Mouse (Mus musculus) lung, postnatal 14 days (tissue): ENCODE measurements around the gene Hsd17b1.
"Not testable (repeated sequence)": the region's sequence is repeated elsewhere in the genome, so short reads cannot be mapped to it uniquely, and the experiment has no call there.

Experiments used
- DNase-seq: peaks from one replicate; pipeline ENCODE4 v3.0.0; 2021

Hsd17b1 gene

DNA sequence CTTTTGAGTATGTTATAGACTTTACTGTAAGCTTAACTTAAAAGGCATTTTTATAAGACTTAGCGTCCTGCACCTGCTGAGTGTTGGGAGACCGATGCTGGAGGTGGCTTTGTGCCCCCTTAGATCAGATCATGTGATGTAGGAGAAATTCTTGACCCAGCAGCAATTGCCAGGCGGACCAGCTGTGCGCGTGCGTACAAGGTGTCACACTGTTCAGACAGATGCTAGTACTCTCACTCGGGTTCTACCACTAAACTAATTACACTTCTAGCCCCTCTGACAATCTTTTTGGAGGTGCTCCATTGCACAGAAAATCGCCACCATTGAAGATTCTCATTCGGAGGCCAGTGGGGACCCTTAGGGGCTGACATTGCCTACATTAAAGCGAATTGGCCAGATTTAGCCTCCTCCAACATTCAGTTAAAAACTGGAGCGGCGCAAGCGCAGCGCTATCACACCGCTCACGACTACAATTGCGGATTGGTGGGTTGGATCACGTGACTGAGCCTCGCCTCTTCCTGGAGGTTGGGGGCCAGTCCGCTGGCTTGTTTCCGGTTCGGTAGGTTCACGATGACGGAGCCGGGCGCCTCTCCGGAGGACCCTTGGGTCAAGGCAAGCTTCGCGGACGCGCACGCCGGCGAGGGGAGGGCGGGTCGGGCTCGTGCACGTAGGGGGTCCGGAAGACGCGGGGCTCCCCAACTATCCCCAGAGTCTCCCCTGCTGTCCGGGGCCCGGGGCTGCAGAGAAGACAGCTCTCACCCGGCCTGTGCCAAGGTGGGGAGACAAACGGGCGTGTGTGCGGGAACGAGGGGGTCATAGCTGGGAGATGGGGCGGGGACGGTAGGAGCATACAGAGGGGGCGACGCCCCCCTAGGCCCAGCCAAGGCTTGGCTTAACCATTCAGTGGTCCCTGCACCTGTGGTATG is 8.8 kb downstream of the Hsd17b1 start, which contains the start of gene Mlx:
Gene Mlx, plus strand, starts transcription at position 522 of the 926 bp plus-strand sequence.
- peak; percentile 89 for DNase-seq

DNA sequence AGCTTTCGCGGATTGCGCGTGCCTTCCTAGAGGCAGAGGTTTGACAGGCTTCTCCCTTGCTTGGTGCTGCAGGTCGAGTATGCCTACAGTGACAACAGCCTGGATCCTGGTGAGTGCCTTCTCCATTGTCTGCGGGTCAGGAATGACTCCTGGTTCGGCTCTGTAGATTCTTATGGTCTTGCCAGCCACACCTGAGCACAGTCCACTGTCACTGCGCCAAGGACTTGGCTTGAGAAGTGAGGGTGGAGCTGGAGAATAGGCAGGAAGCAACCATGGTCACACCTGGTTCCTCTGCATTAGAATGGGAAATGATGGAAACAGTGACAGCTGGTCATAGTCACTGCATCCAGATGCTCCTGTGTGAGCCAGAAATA is 9.5 kb downstream of the Hsd17b1 start:
- no peak for DNase-seq

GRCm38 (mm10) chr11:101089931-101090330 is 11.7 kb downstream of the Hsd17b1 start:
- no peak for DNase-seq

- no peak for DNase-seq
Observed at GRCm38 (mm10) chr11:101094930-101095313, 16.7 kb downstream of the Hsd17b1 start.

GRCm38 (mm10) chr11:101095314-101096024 is 17.3 kb downstream of the Hsd17b1 start, which contains the start of gene Psmc3ip:
Gene Psmc3ip (minus strand): TSS chr11:101095436.
- DNase-seq, result peak; percentile 95

DNA sequence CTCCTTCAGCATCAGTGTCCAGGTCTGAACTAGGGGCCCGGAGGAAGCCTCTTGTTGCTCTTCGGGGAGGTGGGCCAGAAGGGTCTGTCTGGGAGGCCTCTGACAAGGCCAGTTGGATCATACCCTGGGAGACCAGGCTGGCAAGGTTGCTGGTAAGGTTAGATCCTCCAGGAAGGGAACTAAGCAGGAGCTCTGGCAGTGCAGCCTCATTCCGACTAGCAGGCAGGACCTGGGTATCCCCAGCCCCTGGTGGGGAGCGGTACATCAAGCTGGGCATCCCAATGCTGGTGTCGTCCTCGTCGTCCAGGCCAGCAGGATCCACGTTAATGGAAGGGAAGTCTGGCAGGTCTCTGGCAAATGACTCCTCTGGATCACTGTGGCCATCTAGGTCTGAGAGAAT is 20.0 kb downstream of the Hsd17b1 start:
- no peak for DNase-seq

DNA sequence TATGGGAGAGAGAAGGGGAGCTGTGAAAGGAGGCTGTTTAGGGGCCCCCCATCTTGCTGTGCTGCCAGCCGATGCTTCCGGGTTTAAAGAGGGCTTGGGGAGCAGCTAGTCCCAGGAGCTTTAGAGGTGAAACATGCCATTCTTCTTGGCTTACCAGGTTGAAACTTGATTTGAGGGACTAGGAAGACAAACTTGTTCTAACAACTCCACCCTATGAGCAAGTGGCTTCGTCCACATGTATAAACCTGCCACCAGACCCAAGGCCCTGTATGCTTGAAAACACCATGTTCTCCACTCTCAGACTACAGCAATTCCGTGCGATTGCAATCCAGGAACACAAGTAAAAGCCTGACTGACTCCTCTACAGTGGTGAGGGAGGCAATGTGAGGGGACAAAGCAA is 24.8 kb downstream of the Hsd17b1 start:
- DNase-seq, result no peak

DNA sequence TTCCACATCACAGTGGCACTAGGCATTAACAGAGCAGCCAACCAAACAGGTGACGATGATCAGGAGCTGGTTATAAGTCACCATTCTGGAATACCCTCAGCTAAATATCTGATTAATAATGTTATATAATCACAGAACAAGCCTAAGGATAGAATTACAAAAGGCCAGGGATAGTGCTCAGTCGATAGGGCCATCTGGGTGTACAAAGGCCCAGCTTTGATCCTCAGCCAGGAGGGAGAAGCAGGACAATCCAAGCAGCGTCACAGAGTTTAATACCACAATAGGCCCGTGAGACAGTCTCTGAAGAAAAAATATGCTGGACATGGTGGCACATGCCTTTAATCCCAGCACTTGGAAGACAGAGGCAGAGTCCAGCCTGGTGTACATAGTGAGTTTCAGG is 31.1 kb downstream of the Hsd17b1 start:
- no peak for DNase-seq

GRCm38 (mm10) chr11:101110708-101111107 is 32.5 kb downstream of the Hsd17b1 start:
- DNase-seq, result no peak

- DNase-seq, result no peak
Observed at GRCm38 (mm10) chr11:101111178-101111577, 33.0 kb downstream of the Hsd17b1 start.

- DNase-seq, result no peak
Observed at GRCm38 (mm10) chr11:101112186-101112585, 34.0 kb downstream of the Hsd17b1 start.

DNA sequence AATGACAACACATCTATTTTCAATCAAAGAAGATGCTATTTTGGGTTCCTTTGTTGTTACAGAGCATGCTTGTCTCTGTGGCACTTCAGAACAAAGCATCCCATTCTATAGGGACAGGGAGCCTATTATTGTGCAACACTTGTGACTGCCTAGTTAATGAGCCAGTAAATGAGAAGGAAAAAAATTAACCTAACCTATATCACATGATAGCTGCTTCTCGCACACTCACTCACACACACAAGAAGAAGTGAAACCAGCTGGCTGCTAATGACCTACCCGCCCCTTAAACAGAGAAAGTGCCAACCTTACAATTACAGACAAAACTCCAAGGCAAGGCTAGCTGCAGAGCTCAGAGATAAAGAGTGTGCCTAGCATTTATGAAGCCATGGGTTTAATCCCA is 37.4 kb downstream of the Hsd17b1 start:
- no peak for DNase-seq

GRCm38 (mm10) chr11:101118105-101118504 is 39.9 kb downstream of the Hsd17b1 start:
- DNase-seq, result no peak

- no peak for DNase-seq
Observed at GRCm38 (mm10) chr11:101119131-101119760, 41.0 kb downstream of the Hsd17b1 start.

GRCm38 (mm10) chr11:101119761-101120544 is 41.7 kb downstream of the Hsd17b1 start, which contains the start of the genes Retreg3 and Tubg1:
Gene Retreg3 (minus strand): TSS chr11:101119893.
Gene Tubg1 (plus strand): TSS chr11:101119938.
- peak; percentile 99 for DNase-seq

DNA sequence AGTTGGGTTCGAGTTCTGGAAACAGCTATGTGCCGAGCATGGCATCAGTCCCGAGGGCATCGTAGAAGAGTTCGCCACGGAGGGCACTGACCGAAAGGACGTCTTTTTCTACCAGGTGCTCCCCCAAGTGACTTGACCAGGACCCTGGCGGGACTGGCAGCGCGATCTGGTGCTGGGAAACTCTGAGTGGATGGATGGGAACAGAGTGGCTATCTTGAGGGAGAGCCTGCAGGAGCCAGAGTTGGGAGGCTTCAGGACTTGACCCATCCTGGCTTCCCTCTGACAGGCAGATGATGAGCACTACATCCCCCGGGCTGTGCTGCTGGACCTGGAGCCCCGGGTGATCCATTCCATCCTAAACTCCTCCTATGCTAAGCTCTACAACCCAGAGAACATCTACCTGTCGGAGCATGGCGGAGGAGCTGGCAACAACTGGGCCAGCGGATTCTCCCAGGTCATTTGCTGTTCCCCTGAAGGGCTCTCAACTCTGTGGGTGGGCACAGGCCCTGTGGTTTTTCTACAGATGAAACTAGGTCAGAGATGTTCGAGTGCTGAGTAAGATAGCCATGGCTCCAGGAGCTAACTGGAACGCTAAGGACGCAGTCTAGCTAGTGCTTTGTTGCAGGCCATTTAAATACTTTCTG is 42.5 kb downstream of the Hsd17b1 start:
- DNase-seq, result no peak

DNA sequence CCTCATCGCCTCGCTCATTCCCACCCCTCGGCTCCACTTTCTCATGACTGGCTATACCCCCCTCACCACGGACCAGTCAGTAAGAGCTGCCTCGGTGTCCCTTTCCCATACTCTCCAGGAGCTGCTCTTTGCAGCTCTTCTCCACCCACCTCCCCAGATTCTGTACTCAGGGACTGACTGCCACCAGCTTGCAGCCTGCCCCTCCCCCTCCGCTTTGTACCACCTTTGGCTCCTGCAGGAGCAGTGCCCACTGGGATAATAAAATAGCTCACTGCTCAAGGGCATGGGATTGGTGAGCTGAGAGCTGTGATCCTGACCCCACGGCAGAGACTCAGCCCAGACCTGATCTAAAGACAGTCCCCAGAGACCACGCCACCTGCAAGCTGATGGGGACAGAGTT is 46.3 kb downstream of the Hsd17b1 start:
- DNase-seq, result not testable (repeated sequence)

GRCm38 (mm10) chr11:101125008-101125407 is 46.8 kb downstream of the Hsd17b1 start:
- DNase-seq, result not testable (repeated sequence)

DNA sequence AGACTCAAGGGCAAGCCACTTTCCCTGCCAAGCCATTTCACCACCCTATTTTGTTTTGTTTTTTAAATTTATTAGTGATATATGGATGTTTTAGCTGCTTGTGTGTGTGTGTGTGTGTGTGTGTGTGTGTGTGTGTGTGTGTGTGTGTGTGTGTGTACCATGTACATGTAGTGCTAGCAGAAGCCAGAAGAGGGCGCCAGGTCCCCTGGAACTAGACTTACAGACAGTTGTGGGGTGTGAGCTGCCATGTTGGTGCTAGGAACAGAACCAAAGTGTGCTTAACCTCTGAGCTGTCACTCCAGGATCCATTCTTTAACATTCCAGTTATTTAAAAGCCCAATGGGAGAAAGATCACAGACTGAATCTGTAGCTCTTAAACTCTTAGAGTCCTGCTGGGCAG is 48.9 kb downstream of the Hsd17b1 start:
- DNase-seq, result no peak

GRCm38 (mm10) chr11:101128996-101129577 is 50.9 kb downstream of the Hsd17b1 start:
- no peak for DNase-seq
